Comparison of ENCODE assay signal across 8 mouse cellular contexts in genomic region chr16:11133476-11134347, GRCm38 (mm10). TPM values are rescaled to one million over a fixed set of nuclear protein-coding genes. Genes with fewer than 3 reads are reported as not detected.
DNase-seq lines count a peak whose midpoint lies in the region; ATAC-seq and TF ChIP-seq lines count a peak whose summit lies in the region.

No protein-coding gene starts in this region.

- H3K79me2 ChIP-seq in MEL (ENCODE audit: control insufficient read depth, insufficient read depth, low read length, poor library complexity) = peaks cover 34% of the 10 kb centered on the region

- peak in 1 of 2 experiments; percentile 24; a peak in 1 of 4 replicates for TF ChIP-seq EP300 in MEL (IDR thresholded peaks at IDR 0.05; ENCODE audit: low read depth in 1 of 2, low read length in 2 of 2)

- H3K4me1 ChIP-seq in kidney, embryonic 14.5 days (ENCODE audit: control insufficient read depth, insufficient read depth, low read length) = peaks cover 20% of the 10 kb centered on the region
- H3K4me1 ChIP-seq in MEL (ENCODE audit: control insufficient read depth in 1 of 2, insufficient read depth in 2 of 2, low read length in 2 of 2) = peaks cover 4 to 9% of the 10 kb centered on the region in 2 experiments
- H3K4me1 ChIP-seq in embryonic facial prominence, embryonic 12.5 days = peaks cover 20% of the 10 kb centered on the region
- peaks cover 45% of the 10 kb centered on the region for H3K4me1 ChIP-seq in megakaryocyte, embryonic 14.5 days

- no peak; the same call in 1 of the 2 replicates for ATAC-seq in kidney, embryonic 14.5 days (ENCODE audit: low FRiP score, low TSS enrichment)
- no peak for ATAC-seq in embryonic facial prominence, embryonic 12.5 days (ENCODE audit: insufficient number of reproducible peaks, insufficient read depth, low FRiP score, low TSS enrichment)
- peak; percentile 1 for ATAC-seq in inflammation-experienced regulatory T-cells, adult 6 months

- H3K4me3 ChIP-seq in kidney, embryonic 14.5 days (ENCODE audit: low read length) = peak overlapping the region; percentile 95
- H3K4me3 ChIP-seq in MEL (ENCODE audit: control insufficient read depth in 1 of 2, insufficient read depth in 1 of 2, low read depth in 2 of 2, low read length in 2 of 2) = peak overlapping the region; percentile 81 to 100
- peak overlapping the region; percentile 82 for H3K4me3 ChIP-seq in embryonic facial prominence, embryonic 12.5 days
- peak overlapping the region; percentile 96 for H3K4me3 ChIP-seq in megakaryocyte, embryonic 14.5 days (replicated peaks)

- H3K9me3 ChIP-seq in kidney, embryonic 14.5 days (ENCODE audit: control insufficient read depth, low read length) = no peaks in the 10 kb centered on the region
- no peaks in the 10 kb centered on the region for H3K9me3 ChIP-seq in MEL (replicated peaks; ENCODE audit: insufficient read depth, low read length)
- no peaks in the 10 kb centered on the region for H3K9me3 ChIP-seq in embryonic facial prominence, embryonic 12.5 days
- H3K9me3 ChIP-seq in megakaryocyte, embryonic 14.5 days = no peaks in the 10 kb centered on the region

- H3K27ac ChIP-seq in kidney, embryonic 14.5 days (ENCODE audit: low read depth, low read length) = peak overlapping the region; percentile 89
- peak overlapping the region; percentile 79 for H3K27ac ChIP-seq in MEL (ENCODE audit: control insufficient read depth, low read depth, low read length)
- H3K27ac ChIP-seq in embryonic facial prominence, embryonic 12.5 days = peak overlapping the region; percentile 82

- TF ChIP-seq RAD21 in MEL (IDR thresholded peaks at IDR 0.05; ENCODE audit: low read depth, low read length) = no peak

- no peak for TF ChIP-seq POLR2A in MEL (IDR thresholded peaks at IDR 0.05; ENCODE audit: control insufficient read depth in 1 of 2, insufficient read depth in 1 of 2, low read depth in 1 of 2, low read length in 2 of 2, poor library complexity in 1 of 2)

- WGBS in kidney, embryonic 14.5 days = under 1% methylated on average over 34 of the region's 34 CpGs
- under 1% methylated on average over 34 of the region's 34 CpGs for WGBS in embryonic facial prominence, embryonic 12.5 days

- peaks cover 19% of the 10 kb centered on the region for H3K36me3 ChIP-seq in kidney, embryonic 14.5 days (ENCODE audit: control insufficient read depth, insufficient read depth, low read length)
- H3K36me3 ChIP-seq in MEL (ENCODE audit: control insufficient read depth in 1 of 2, insufficient read depth in 2 of 2, low read length in 2 of 2) = peaks cover 3 to 28% of the 10 kb centered on the region in 2 experiments
- peaks cover 11% of the 10 kb centered on the region; the same call in 1 of the 2 replicates for H3K36me3 ChIP-seq in embryonic facial prominence, embryonic 12.5 days
- peaks cover 51% of the 10 kb centered on the region for H3K36me3 ChIP-seq in megakaryocyte, embryonic 14.5 days (replicated peaks; ENCODE audit: low read length)

- H3K27me3 ChIP-seq in kidney, embryonic 14.5 days (ENCODE audit: control insufficient read depth, insufficient read depth, low read length) = no peaks in the 10 kb centered on the region
- H3K27me3 ChIP-seq in MEL (ENCODE audit: control insufficient read depth in 1 of 2, insufficient read depth in 2 of 2, low read length in 2 of 2) = no peaks in the 10 kb centered on the region
- H3K27me3 ChIP-seq in embryonic facial prominence, embryonic 12.5 days = no peaks in the 10 kb centered on the region
- no peaks in the 10 kb centered on the region for H3K27me3 ChIP-seq in megakaryocyte, embryonic 14.5 days (replicated peaks)

- TF ChIP-seq CTCF in MEL (IDR thresholded peaks at IDR 0.05 in 2 of 3, conservative IDR thresholded peaks at IDR 0.05 in 1 of 3; ENCODE audit: control insufficient read depth in 1 of 3, insufficient read depth in 1 of 3, low read depth in 2 of 3, low read length in 3 of 3, poor library complexity in 1 of 3, severe bottlenecking in 1 of 3) = no peak

- peak overlapping the region; percentile 85 for H3K9ac ChIP-seq in kidney, embryonic 14.5 days (ENCODE audit: low read depth, low read length)
- H3K9ac ChIP-seq in MEL (ENCODE audit: control insufficient read depth, low read depth, low read length, poor library complexity, severe bottlenecking) = peak overlapping the region; percentile 96
- H3K9ac ChIP-seq in embryonic facial prominence, embryonic 12.5 days = peak overlapping the region; percentile 89

- H3K4me2 ChIP-seq in kidney, embryonic 14.5 days (replicated peaks; ENCODE audit: low read depth, low read length) = peak overlapping the region; percentile 76
- peak overlapping the region; percentile 68 for H3K4me2 ChIP-seq in embryonic facial prominence, embryonic 12.5 days (replicated peaks)

- no peak for DNase-seq in kidney, postnatal 25 days
- DNase-seq in MEL (ENCODE audit: low read depth, low spot score) = peak; percentile 51
- DNase-seq in urinary bladder, postnatal 14 days (ENCODE audit: low spot score) = no peak
- no peak for DNase-seq in thymus, postnatal 36 days

TF ChIP-seq in MEL, 35 proteins besides CTCF, POLR2A, EP300 and RAD21:
- TF ChIP-seq SMC3 (IDR thresholded peaks at IDR 0.05; ENCODE audit: low read depth, low read length) = peak; percentile 10; the same call in 1 of the 2 replicates
- no peak for TF ChIP-seq ZC3H11A (IDR thresholded peaks at IDR 0.05; ENCODE audit: low read depth, low read length)
- TF ChIP-seq NELFE (IDR thresholded peaks at IDR 0.05; ENCODE audit: low read depth, low read length) = no peak; the same call in 1 of the 2 replicates
- TF ChIP-seq CHD1 (IDR thresholded peaks at IDR 0.05; ENCODE audit: low read depth, low read length) = 0 out of 2 replicates have a peak, but pooled peaks have one; percentile 86
- peak; percentile 52; the same call in 1 of the 2 replicates for TF ChIP-seq MAX (IDR thresholded peaks at IDR 0.05; ENCODE audit: low read length)
- TF ChIP-seq GABPA (IDR thresholded peaks at IDR 0.05; ENCODE audit: low read depth, low read length) = no peak
- no peak for TF ChIP-seq BHLHE40 (IDR thresholded peaks at IDR 0.05; ENCODE audit: borderline replicate concordance, low read depth, low read length)
- no peak for TF ChIP-seq MAFK (IDR thresholded peaks at IDR 0.05; ENCODE audit: borderline replicate concordance, low read depth, low read length)
- no peak for TF ChIP-seq HCFC1 (IDR thresholded peaks at IDR 0.05; ENCODE audit: low read depth, low read length)
- 0 out of 2 replicates have a peak, but pooled peaks have one; percentile 28 for TF ChIP-seq MYC (IDR thresholded peaks at IDR 0.05; ENCODE audit: low read depth, low read length)
- no peak for TF ChIP-seq GATA1 (IDR thresholded peaks at IDR 0.05; ENCODE audit: low read depth, low read length)
- peak; percentile 46; the same call in 1 of the 2 replicates for TF ChIP-seq MXI1 (IDR thresholded peaks at IDR 0.05; ENCODE audit: low read depth, low read length)
- peak; percentile 28; the same call in 1 of the 2 replicates for TF ChIP-seq SIN3A (IDR thresholded peaks at IDR 0.05; ENCODE audit: low read length)

RNA-seq across cellular contexts. Expression of gene Txndc11, which starts 0.7 kb away (rescaled TPM):
- 33.1 and 38.8 TPM in 2 replicates for polyA plus RNA-seq in kidney, embryonic 14.5 days (2014; fragmentation: Nextera tagmentation; extraction: Ambion mirVana)
- 19.7 and 24.9 TPM in 2 replicates for total RNA-seq in MEL (2012; rRNA removed)
- 10 to 100 TPM in 1 of 2 experiments, not detected in 1; 33.7 TPM for polyA plus RNA-seq in MEL (2012; ENCODE audit: insufficient read depth in 1 of 2, insufficient read length in 2 of 2, low read depth in 1 of 2, low replicate concordance in 2 of 2, missing spikeins in 1 of 2)
- polyA plus RNA-seq in embryonic facial prominence, embryonic 12.5 days (2016; fragmentation: Nextera tagmentation; extraction: Ambion mirVana) = 40.2 and 41.7 TPM in 2 replicates
- polyA plus RNA-seq in inflammation-experienced regulatory T-cells, adult 6 months (2017; shearing (Covaris generic)) = 10 to 100 TPM in 1 of 3 experiments, 1 to 10 TPM in 2; 6.2 to 12.3 (median 9.7) TPM
- polyA plus RNA-seq in megakaryocyte, embryonic 14.5 days (2012; ENCODE audit: insufficient read depth, low replicate concordance) = 28.1 and 30.8 TPM in 2 replicates

RNA-seq across cellular contexts. Expression of gene Zc3h7a, which starts 42.5 kb away (rescaled TPM):
- polyA plus RNA-seq in kidney, embryonic 14.5 days (2014; fragmentation: Nextera tagmentation; extraction: Ambion mirVana) = 43.2 and 101 TPM in 2 replicates
- 40.9 and 48.7 TPM in 2 replicates for total RNA-seq in MEL (2012; rRNA removed)
- 100 to 1,000 TPM in 1 of 2 experiments, 10 to 100 TPM in 1; 77.4 to 202 TPM for polyA plus RNA-seq in MEL (2012; ENCODE audit: insufficient read depth in 1 of 2, insufficient read length in 2 of 2, low read depth in 1 of 2, low replicate concordance in 2 of 2, missing spikeins in 1 of 2)
- 112 TPM in 2 replicates for polyA plus RNA-seq in embryonic facial prominence, embryonic 12.5 days (2016; fragmentation: Nextera tagmentation; extraction: Ambion mirVana)
- 100 to 1,000 TPM; 244 to 341 (median 268) TPM for polyA plus RNA-seq in inflammation-experienced regulatory T-cells, adult 6 months (2017; shearing (Covaris generic))
- polyA plus RNA-seq in megakaryocyte, embryonic 14.5 days (2012; ENCODE audit: insufficient read depth, low replicate concordance) = 2.4 and 6.2 TPM in 2 replicates
